Mouse (Mus musculus): ENCODE results near the gene Wipi1. TPM values are rescaled to one million over a fixed set of nuclear protein-coding genes. Genes with fewer than 3 reads are reported as not detected.
A peak's percentile ranks its signal among the peaks of the same experiment; 100 is the strongest.
"Not testable (repeated sequence)": the region's sequence is repeated elsewhere in the genome, so short reads cannot be mapped to it uniquely, and the experiment has no call there.

Gene Wipi1
- total RNA-seq (2014; rRNA removed) (8.5 and 8.8 TPM in 2 replicates), polyA plus RNA-seq (2012; rRNA removed) (6.4 and 7.3 TPM in 2 replicates)

DNA sequence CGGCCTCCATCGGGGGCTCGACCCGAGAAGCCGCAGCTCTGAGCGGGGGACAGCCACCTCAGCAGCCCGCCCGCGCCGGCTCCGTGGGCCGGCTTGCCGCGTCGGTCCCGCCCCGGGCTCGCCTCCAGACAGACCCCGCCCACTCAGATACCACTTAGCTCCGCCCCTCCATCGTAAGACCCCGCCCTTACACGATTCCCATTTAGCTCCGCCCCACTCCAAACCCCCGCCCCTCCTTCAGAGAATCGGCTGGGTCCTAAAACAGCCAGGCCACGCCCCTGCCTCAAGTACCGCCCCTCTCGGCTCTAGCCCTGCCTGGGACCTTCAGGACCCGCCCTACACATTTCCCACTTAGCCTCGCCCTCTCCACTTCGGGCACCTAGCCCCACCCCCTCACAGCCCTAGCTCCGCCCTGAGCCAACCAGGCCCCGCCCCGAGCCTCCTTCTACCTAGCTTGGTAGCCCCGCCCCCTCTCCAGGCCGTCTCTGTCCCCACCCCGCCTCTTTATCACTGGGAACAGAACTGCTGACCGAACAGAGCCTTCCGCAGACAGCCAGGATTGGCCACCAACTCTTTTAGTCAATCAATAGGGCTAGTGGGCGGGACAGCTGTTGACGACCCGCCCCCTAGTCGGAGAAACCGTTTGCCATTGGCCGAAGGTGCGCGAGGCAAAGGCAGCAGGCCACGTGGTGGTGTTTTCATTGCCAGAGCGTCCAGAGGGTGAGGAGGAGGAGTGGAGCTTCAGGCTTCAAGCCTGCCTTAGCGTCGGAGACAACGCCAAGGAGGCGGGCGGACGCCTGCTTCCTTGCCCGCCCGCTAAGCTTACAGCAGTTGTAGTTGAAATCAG lies at the start of gene Wipi1:
Gene Wipi1 (minus strand): TSS at position 665 of the 847 bp plus-strand sequence.
- Histone ChIP-seq H3K27ac (replicated peaks; ENCODE audit: insufficient read depth, low read depth, low read length) (peak within 1 kb of the TSS; percentile 73), H3K4me1 (ENCODE audit: control insufficient read depth, insufficient read depth, low read length) (peaks cover 14% of the 10 kb centered on the region; the same call in 1 of the 2 replicates), H3K4me3 (ENCODE audit: insufficient read depth, low read depth, low read length) (peak within 1 kb of the TSS; percentile 81), H3K9ac (ENCODE audit: low read depth, low read length) (peak within 1 kb of the TSS; percentile 95), H3K27me3 (ENCODE audit: control insufficient read depth, insufficient read depth, low read length) (no peaks in the 10 kb centered on the region), H3K36me3 (ENCODE audit: control insufficient read depth, insufficient read depth, low read length) (no peaks in the 10 kb centered on the region), H3K79me2 (ENCODE audit: control insufficient read depth, insufficient read depth, low read length) (peaks cover 3% of the 10 kb centered on the region; the same call in 1 of the 2 replicates)
- 1% methylated on average over 58 of the region's 58 CpGs for WGBS
- TF ChIP-seq POLR2A (IDR thresholded peaks at IDR 0.05; ENCODE audit: extremely low read depth, insufficient read depth, low read length) (peak; percentile 66; the same call in 1 of the 2 replicates), CTCF (IDR thresholded peaks at IDR 0.05; ENCODE audit: low read depth, low read length) (no peak)
- DNase-seq (ENCODE audit: extremely low read depth, low read depth, low spot score): peak; percentile 97

GRCm38 (mm10) chr11:109660526-109660925 lies 48.8 kb upstream of the Wipi1 start:
- WGBS: 89% methylated on average over 8 of the region's 8 CpGs
- H3K9ac ChIP-seq (ENCODE audit: low read depth, low read length); H3K27me3 ChIP-seq (ENCODE audit: control insufficient read depth, insufficient read depth, low read length); H3K4me1 ChIP-seq (ENCODE audit: control insufficient read depth, insufficient read depth, low read length); H3K27ac ChIP-seq (replicated peaks; ENCODE audit: insufficient read depth, low read depth, low read length); DNase-seq (ENCODE audit: extremely low read depth, low read depth, low spot score); H3K4me3 ChIP-seq (ENCODE audit: insufficient read depth, low read depth, low read length): not testable (repeated sequence)
- Histone ChIP-seq H3K36me3 (ENCODE audit: control insufficient read depth, insufficient read depth, low read length) (peaks cover 70% of the 10 kb centered on the region), H3K79me2 (ENCODE audit: control insufficient read depth, insufficient read depth, low read length) (peaks cover 14% of the 10 kb centered on the region; the same call in 1 of the 2 replicates)

DNA sequence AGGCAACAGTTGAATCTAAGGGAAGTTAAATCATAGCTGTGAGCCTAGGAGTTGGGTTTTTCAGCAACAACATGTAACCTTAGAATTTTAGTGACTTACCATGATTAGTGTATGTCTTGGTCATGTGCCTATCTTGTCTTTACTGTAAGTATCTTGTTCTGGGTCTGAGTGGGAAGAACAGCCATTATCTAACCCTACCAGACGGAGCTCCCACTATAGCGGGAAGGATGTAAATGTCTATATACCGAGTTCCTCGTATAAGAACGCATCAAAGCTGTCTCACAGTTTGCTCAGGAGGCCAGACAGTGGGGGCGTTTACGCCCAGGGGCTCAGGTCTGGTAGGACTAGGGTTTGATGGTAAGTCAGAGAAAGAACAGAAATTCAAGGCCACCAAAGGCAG lies 44.5 kb upstream of the Wipi1 start:
- peaks cover 19% of the 10 kb centered on the region for H3K4me1 ChIP-seq (ENCODE audit: control insufficient read depth, insufficient read depth, low read length)
- no peak overlapping the region for H3K27ac ChIP-seq (replicated peaks; ENCODE audit: insufficient read depth, low read depth, low read length)
- no peak overlapping the region for H3K4me3 ChIP-seq (ENCODE audit: insufficient read depth, low read depth, low read length)
- H3K36me3 ChIP-seq (ENCODE audit: control insufficient read depth, insufficient read depth, low read length): peaks cover 49% of the 10 kb centered on the region
- TF ChIP-seq POLR2A (IDR thresholded peaks at IDR 0.05; ENCODE audit: extremely low read depth, insufficient read depth, low read length) (no peak), CTCF (IDR thresholded peaks at IDR 0.05; ENCODE audit: low read depth, low read length) (no peak)
- DNase-seq (ENCODE audit: extremely low read depth, low read depth, low spot score): no peak
- no peaks in the 10 kb centered on the region for H3K27me3 ChIP-seq (ENCODE audit: control insufficient read depth, insufficient read depth, low read length)
- WGBS: 85% methylated on average over 7 of the region's 7 CpGs
- H3K79me2 ChIP-seq (ENCODE audit: control insufficient read depth, insufficient read depth, low read length): peaks cover 29% of the 10 kb centered on the region
- H3K9ac ChIP-seq (ENCODE audit: low read depth, low read length): no peak overlapping the region

DNA sequence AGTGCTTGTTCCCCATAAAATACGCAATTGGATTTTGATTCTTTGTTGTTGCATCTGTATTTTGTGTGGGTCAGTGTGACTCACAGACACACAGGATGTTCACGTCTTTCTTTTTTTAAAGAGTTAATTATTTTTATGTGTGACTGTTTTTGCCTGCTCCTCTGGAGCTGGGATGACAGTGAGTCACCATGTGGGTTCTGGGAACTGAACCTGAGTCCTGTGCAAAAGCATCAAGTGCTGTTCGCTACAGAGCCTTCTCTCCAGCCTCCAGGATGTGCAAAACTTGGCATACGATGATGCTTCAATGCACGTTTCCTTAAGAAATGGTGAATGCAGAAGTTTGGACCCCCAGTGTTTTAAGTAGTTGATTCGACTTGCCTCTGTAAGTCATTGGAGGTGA lies 42.8 kb upstream of the Wipi1 start:
- Histone ChIP-seq H3K27ac (replicated peaks; ENCODE audit: insufficient read depth, low read depth, low read length) (no peak overlapping the region), H3K36me3 (ENCODE audit: control insufficient read depth, insufficient read depth, low read length) (peaks cover 32% of the 10 kb centered on the region), H3K4me3 (ENCODE audit: insufficient read depth, low read depth, low read length) (no peak overlapping the region), H3K4me1 (ENCODE audit: control insufficient read depth, insufficient read depth, low read length) (peaks cover 23% of the 10 kb centered on the region), H3K79me2 (ENCODE audit: control insufficient read depth, insufficient read depth, low read length) (peaks cover 32% of the 10 kb centered on the region), H3K27me3 (ENCODE audit: control insufficient read depth, insufficient read depth, low read length) (no peaks in the 10 kb centered on the region), H3K9ac (ENCODE audit: low read depth, low read length) (no peak overlapping the region)
- no peak for TF ChIP-seq POLR2A (IDR thresholded peaks at IDR 0.05; ENCODE audit: extremely low read depth, insufficient read depth, low read length)
- TF ChIP-seq CTCF (IDR thresholded peaks at IDR 0.05; ENCODE audit: low read depth, low read length): no peak
- DNase-seq (ENCODE audit: extremely low read depth, low read depth, low spot score): no peak
- 80% methylated on average over 6 of the region's 6 CpGs for WGBS

DNA sequence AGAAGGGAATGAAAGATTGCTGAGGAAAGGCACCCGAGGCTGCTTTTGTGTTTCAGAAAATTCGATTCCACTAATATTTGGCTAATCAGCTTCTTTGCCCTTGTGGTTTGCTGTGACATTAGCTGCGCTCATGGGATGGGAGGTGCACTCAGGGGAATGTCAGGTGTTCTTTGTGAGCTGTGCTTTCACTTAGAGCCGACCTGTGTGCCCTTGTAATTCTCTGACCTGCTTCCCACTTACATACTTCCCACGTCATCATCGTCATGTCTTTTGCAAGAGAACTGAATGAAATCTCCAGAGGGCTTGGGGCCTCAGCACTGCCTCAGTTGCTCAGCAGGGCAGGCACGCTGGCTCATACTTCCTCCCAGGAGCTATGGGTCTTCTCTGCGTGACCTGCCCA lies 41.4 kb upstream of the Wipi1 start:
- peaks cover 32% of the 10 kb centered on the region for H3K79me2 ChIP-seq (ENCODE audit: control insufficient read depth, insufficient read depth, low read length)
- WGBS: 27% methylated on average over 8 of the region's 8 CpGs
- H3K36me3 ChIP-seq (ENCODE audit: control insufficient read depth, insufficient read depth, low read length): peaks cover 27% of the 10 kb centered on the region
- H3K27ac ChIP-seq (replicated peaks; ENCODE audit: insufficient read depth, low read depth, low read length): 0 out of 2 replicates have a peak overlapping the region, but pooled peaks have one; percentile 3
- TF ChIP-seq POLR2A (IDR thresholded peaks at IDR 0.05; ENCODE audit: extremely low read depth, insufficient read depth, low read length) (no peak), CTCF (IDR thresholded peaks at IDR 0.05; ENCODE audit: low read depth, low read length) (no peak)
- no peak overlapping the region for H3K9ac ChIP-seq (ENCODE audit: low read depth, low read length)
- H3K4me1 ChIP-seq (ENCODE audit: control insufficient read depth, insufficient read depth, low read length): peaks cover 23% of the 10 kb centered on the region
- H3K27me3 ChIP-seq (ENCODE audit: control insufficient read depth, insufficient read depth, low read length): no peaks in the 10 kb centered on the region
- peak; percentile 52 for DNase-seq (ENCODE audit: extremely low read depth, low read depth, low spot score)
- H3K4me3 ChIP-seq (ENCODE audit: insufficient read depth, low read depth, low read length): no peak overlapping the region

GRCm38 (mm10) chr11:109652505-109652904 lies 40.7 kb upstream of the Wipi1 start:
- TF ChIP-seq POLR2A (IDR thresholded peaks at IDR 0.05; ENCODE audit: extremely low read depth, insufficient read depth, low read length): no peak
- no peak for TF ChIP-seq CTCF (IDR thresholded peaks at IDR 0.05; ENCODE audit: low read depth, low read length)
- 11% methylated on average over 6 of the region's 6 CpGs for WGBS
- Histone ChIP-seq H3K9ac (ENCODE audit: low read depth, low read length) (peak overlapping the region; percentile 64), H3K36me3 (ENCODE audit: control insufficient read depth, insufficient read depth, low read length) (peaks cover 27% of the 10 kb centered on the region), H3K4me1 (ENCODE audit: control insufficient read depth, insufficient read depth, low read length) (peaks cover 23% of the 10 kb centered on the region), H3K4me3 (ENCODE audit: insufficient read depth, low read depth, low read length) (peak overlapping the region; percentile 95; the same call in 1 of the 2 replicates), H3K27me3 (ENCODE audit: control insufficient read depth, insufficient read depth, low read length) (no peaks in the 10 kb centered on the region), H3K27ac (replicated peaks; ENCODE audit: insufficient read depth, low read depth, low read length) (0 out of 2 replicates have a peak overlapping the region, but pooled peaks have one; percentile 19), H3K79me2 (ENCODE audit: control insufficient read depth, insufficient read depth, low read length) (peaks cover 32% of the 10 kb centered on the region)
- DNase-seq (ENCODE audit: extremely low read depth, low read depth, low spot score): peak; percentile 52
